Mouse (Mus musculus) cerebellum, adult 2 months (tissue): ENCODE results near the gene Pdgfb.

Experiments
- CTCF ChIP-seq: fragments of 200-500 bp; IDR thresholded peaks from 2 replicates; pipeline ENCODE4 v1.5.1; 2011; ENCODE audit warnings: low read depth, mild to moderate bottlenecking, control low read depth, low read length, moderate library complexity, borderline replicate concordance; ENCODE audit not compliant: insufficient read depth
- POLR2A ChIP-seq: fragments of 200-500 bp; IDR thresholded peaks from 2 replicates; pipeline ENCODE4 v1.6.1; 2011; ENCODE audit warnings: low read length, control low read depth, borderline replicate concordance; ENCODE audit not compliant: insufficient read depth

DNA sequence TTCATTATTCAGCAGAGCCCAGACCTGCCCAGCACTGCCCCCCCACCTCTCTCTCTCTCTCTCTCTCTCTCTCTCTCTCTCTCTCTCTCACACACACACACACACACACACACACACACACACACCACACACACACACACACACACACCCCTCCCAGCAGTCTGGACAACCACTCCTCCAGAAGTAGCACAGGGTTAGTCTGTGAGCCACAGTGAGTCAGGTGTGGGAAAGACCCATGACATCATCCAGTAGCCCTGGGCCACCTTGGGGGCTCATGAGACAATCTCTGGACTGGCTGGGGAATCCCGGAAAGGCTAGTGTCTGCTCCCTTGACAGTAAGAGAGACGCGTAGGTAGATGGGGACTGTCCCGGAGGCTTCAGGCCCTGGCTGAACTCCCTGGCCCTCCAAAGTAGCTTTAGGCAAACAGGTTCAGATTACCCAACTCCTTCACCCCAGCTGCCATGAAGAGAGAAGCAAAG, 46.3 kb upstream of the Pdgfb start:
- TF ChIP-seq CTCF, result no peak
- TF ChIP-seq POLR2A, result no peak
